Comparison of ENCODE assay signal across 9 mouse cellular contexts in genomic region chr3:123353183-123353582, GRCm38 (mm10). TPM values are rescaled to one million over a fixed set of nuclear protein-coding genes. Genes with fewer than 3 reads are reported as not detected.
DNase-seq lines count a peak whose midpoint lies in the region; ATAC-seq lines count a peak whose summit lies in the region.
"Had no signal": no experiment of that assay in that cellular context is flagged by ENCODE, and none has a peak within 500 bp of the region (broad histone marks: within the 10 kb centered on the region; RNA-seq: fewer than 3 reads in every experiment).

No protein-coding gene starts in this region.

- H3K36me3 ChIP-seq in forebrain, embryonic 15.5 days: no peaks in the 10 kb centered on the region
- H3K36me3 ChIP-seq in lung, embryonic 16.5 days (ENCODE audit: control insufficient read depth, insufficient read depth, low read length): peaks cover 31% of the 10 kb centered on the region
- H3K36me3 ChIP-seq: G1E had no signal

- H3K4me3 ChIP-seq in forebrain, embryonic 15.5 days: no peak overlapping the region
- H3K4me3 ChIP-seq in lung, embryonic 16.5 days (ENCODE audit: low read length): no peak overlapping the region

- no peak overlapping the region for H3K9ac ChIP-seq in forebrain, embryonic 15.5 days (replicated peaks)
- no peak overlapping the region for H3K9ac ChIP-seq in lung, embryonic 16.5 days (ENCODE audit: low read length)

- H3K9me3 ChIP-seq in forebrain, embryonic 15.5 days: no peaks in the 10 kb centered on the region
- no peaks in the 10 kb centered on the region for H3K9me3 ChIP-seq in lung, embryonic 16.5 days (ENCODE audit: control insufficient read depth, low read length)
- H3K9me3 ChIP-seq: G1E had no signal

- DNase-seq in cerebellum, adult 11 months: peak; percentile 8
- peak; percentile 27 to 43 for DNase-seq in left cerebral cortex, postnatal 10 days (ENCODE audit: extremely low spot score in 1 of 2, low spot score in 2 of 2)
- DNase-seq in left cerebral cortex, postnatal 36 days (ENCODE audit: low spot score in 2 of 2): no peak
- DNase-seq in MN1 (ENCODE audit: low spot score): peak; percentile 69
- DNase-seq in thymus, postnatal 4 days: peak; percentile 50

- no peak overlapping the region for H3K27ac ChIP-seq in forebrain, embryonic 15.5 days (replicated peaks)
- H3K27ac ChIP-seq in lung, embryonic 16.5 days (ENCODE audit: low read length): no peak overlapping the region

- H3K27me3 ChIP-seq in forebrain, embryonic 15.5 days: no peaks in the 10 kb centered on the region
- no peaks in the 10 kb centered on the region for H3K27me3 ChIP-seq in lung, embryonic 16.5 days (ENCODE audit: control insufficient read depth, insufficient read depth, low read depth, low read length)

- ATAC-seq in cerebellum, adult (ENCODE audit: insufficient number of reproducible peaks, low FRiP score, low TSS enrichment): no peak
- ATAC-seq in forebrain, embryonic 15.5 days (replicated peaks): peak; percentile 44
- 0 out of 2 replicates have a peak, but pooled peaks have one; percentile 10 for ATAC-seq in lung, embryonic 16.5 days (ENCODE audit: low read depth)

- no peaks in the 10 kb centered on the region for H3K4me1 ChIP-seq in forebrain, embryonic 15.5 days
- H3K4me1 ChIP-seq in lung, embryonic 16.5 days (replicated peaks; ENCODE audit: control insufficient read depth, insufficient read depth, low read length): no peaks in the 10 kb centered on the region

- no peak overlapping the region for H3K4me2 ChIP-seq in forebrain, embryonic 15.5 days (replicated peaks)
- H3K4me2 ChIP-seq in lung, embryonic 16.5 days (ENCODE audit: low read depth, low read length): no peak overlapping the region

- WGBS in forebrain, embryonic 15.5 days: 64% methylated on average over 6 of the region's 6 CpGs
- WGBS in lung, embryonic 16.5 days: 57% methylated on average over 6 of the region's 6 CpGs

- intact Hi-C loops in left cerebral cortex, postnatal 10 days (cut with DNase I): loop anchor here (5.0 to 10.0 kb wide), 2 partner anchors 118 to 191 kb away; partner anchors contain the start of gene Synpo2
- intact Hi-C loops in left cerebral cortex, postnatal 36 days (cut with DNase I): loop anchor here (2.0 to 10.0 kb wide), 2 partner anchors 118 to 184 kb away; partner anchors contain the start of gene Synpo2

RNA-seq across cellular contexts. Expression of gene Mettl14, which starts 32.7 kb away (rescaled TPM):
- total RNA-seq in left cerebral cortex, postnatal 10 days (2021): 10 to 100 TPM; 12.3 to 12.5 TPM
- total RNA-seq in left cerebral cortex, postnatal 36 days (2021): 10 to 100 TPM; 11.4 to 15.6 TPM
- 28.3 and 30.3 TPM in 2 replicates for polyA plus RNA-seq in forebrain, embryonic 15.5 days (2015; fragmentation: Nextera tagmentation; extraction: Ambion mirVana)
- 24.9 and 25.1 TPM in 2 replicates for polyA plus RNA-seq in lung, embryonic 16.5 days (2015; fragmentation: Nextera tagmentation; extraction: Ambion mirVana)

Comparison
In these comparisons a context has a peak if more than half of its experiments do, and no peak if none do; other contexts are left out.
1. DNase-seq: peak in cerebellum, adult 11 months (single experiment), left cerebral cortex, postnatal 10 days (2 of 2), MN1 (single experiment) and thymus, postnatal 4 days (single experiment); none in left cerebral cortex, postnatal 36 days (0 of 2).